Mouse (Mus musculus) layer of hippocampus, adult 8-10 months (tissue): ENCODE results near the gene Ccnl2. TPM values are rescaled to one million over a fixed set of nuclear protein-coding genes. Genes with fewer than 3 reads are reported as not detected.

ENCODE experiments used
- DNase-seq, 2 experiments: peaks; one replicate each; pipeline ENCODE4 v3.0.0; 2022; ENCODE audit warnings: low spot score in 2 of 2
- total RNA-seq, 4 experiments: library from RNA; stranded (reverse); gene quantifications; 2 replicates each; pipeline ENCODE4 v1.2.4; 2022

Ccnl2 gene
- total RNA-seq, 4 experiments from 2014 or later, result 69.6 to 104 (median 79.7) TPM

- no peak for DNase-seq
Observed at GRCm38 (mm10) chr4:155838187-155839153, 26.2 kb downstream of the Ccnl2 start.

DNA sequence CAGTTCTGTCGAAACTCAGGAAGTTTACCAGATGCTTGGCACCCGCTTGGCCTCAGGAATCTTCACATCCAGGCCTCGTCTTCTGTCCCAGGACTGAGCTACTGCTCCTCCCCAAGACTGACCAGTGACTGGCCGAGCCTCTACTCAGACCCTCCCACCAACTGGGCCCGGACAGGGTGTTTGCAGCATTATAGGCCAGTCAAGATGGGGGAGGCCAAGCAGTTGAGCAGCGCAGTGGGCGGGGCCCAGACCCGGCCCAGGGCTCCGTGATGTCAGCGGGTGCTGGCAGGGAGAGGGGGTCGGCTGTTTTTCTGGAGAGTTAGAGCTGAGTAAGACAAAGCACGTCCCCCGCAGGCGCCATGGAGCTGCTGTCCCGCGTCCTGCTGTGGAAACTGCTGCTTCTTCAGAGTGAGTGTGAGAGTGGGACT is 27.2 kb downstream of the Ccnl2 start, which contains the start of gene Mxra8:
TSS of gene Mxra8 (plus strand) at position 198 of the 428 bp plus-strand sequence.
- no peak for DNase-seq

DNA sequence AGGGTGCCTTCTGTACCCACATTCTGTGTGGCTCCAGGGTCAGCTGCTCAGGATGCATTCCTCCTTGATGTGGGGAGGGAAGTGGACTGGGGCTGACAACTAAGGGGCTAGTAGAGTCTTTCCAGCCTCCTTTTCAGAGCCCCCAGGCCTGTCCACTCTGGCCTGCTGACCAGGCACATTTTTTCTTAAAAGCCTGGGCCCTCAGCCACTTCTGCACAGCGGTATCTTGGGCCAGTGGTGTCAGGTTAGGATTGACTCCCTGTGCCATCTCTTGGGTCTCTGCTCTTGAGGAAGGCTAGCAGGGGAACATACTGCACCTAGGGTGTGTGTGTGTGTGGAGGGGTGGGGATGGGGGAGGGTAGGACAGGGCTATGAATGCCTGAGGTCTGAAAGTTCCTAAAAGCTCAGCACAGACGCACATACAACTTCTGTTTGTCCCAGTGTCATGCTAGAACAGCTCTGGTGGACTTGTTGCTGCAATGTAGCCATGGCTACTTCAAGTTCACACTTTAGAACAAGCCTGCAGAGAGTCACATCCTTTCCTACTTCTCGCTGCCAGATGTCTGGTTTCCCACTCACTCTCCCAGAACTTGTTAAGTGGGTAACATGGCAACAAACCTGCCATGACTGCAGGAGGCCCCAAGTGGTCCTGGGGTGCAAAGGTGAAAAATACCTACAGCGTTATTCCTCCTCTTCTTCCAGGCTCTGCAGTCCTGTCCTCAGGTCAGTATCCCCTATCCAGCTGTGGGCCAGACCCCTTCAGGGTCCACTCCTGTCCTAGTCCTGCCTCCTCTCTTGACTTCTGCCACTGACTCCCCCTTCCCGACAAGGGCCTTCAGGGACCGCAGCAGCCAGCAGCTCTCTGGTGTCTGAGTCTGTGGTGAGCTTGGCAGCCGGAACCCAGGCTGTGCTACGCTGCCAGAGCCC is 28.1 kb downstream of the Ccnl2 start:
- DNase-seq, result no peak

DNA sequence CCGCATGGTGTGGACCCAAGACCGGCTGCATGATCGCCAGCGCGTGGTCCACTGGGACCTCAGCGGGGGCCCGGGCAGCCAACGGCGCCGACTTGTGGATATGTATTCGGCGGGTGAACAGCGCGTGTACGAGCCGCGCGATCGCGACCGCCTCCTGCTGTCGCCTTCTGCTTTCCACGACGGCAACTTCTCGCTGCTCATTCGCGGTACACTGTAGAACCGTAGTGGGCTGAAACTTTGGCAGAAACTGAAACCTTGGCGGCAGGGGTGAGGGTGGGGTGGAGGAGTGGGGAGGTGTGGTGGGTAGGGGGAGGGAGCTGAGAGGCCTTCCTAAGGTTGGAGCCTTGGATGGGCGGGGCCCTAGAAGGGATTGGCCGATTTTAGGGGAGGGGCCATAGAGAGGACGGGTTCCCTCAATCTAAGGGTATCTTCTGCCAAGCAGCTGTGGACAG is 28.7 kb downstream of the Ccnl2 start:
- DNase-seq, result no peak

GRCm38 (mm10) chr4:155841651-155842270 is 29.5 kb downstream of the Ccnl2 start:
- no peak for DNase-seq

DNA sequence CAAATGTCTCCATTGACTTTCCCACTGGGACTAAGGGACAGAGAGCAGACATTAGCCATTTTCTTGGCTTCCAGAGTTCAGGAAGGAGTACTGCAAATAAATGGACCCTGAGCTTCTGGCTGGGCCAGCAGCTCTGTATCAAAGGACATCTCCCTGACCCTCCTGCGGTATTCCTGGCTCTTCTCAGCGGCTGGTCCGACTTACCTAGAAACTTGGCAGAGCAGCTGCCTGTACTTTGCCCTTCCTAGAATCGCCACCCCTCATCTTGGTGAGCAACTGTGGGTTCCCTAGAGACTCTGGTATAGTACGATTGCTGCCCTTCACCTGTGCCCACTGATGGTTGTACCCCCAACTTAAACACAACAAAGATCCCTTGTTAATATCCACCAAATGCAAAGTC is 30.9 kb downstream of the Ccnl2 start:
- DNase-seq, result no peak

GRCm38 (mm10) chr4:155846871-155847578 is 34.7 kb downstream of the Ccnl2 start, which contains the start of gene Dvl1:
Gene Dvl1, plus strand, starts transcription at chr4:155847402.
- peak; percentile 80 to 91 for DNase-seq

GRCm38 (mm10) chr4:155847591-155848352 is 35.5 kb downstream of the Ccnl2 start:
- peak in 1 of 2 experiments; percentile 39 for DNase-seq

DNA sequence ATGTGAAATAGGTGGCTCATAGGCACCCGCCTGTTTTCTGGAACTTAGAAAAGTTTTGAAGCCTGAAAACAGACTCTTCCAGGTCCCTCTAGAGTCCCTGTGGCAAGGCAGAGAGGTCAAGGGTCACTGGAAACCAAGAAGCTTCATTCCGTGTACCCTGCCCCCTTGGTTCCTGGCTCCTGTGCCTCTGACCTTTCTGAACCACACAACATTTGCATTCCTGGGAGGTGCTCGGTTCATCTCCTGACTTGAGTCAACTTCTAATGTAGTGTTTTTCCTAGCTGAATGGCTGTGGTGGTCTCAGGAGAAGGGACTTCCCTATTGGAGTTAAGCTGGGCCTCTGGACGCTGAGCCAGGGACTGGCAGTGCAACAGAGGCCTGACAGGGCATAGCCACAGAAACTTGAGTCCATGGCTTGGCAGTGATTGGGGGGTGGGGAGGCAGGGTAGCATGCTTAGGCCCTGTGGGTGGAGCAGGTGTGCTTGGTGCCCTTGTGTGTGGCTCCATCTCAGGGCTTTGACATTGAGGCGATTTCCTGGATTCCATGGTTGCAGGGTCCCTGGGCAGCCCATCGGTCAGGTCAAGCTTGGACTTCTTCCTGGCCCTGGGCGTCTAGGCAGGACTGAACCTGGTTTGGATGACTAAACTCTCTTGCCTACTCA is 36.3 kb downstream of the Ccnl2 start:
- DNase-seq, result no peak

- DNase-seq, result no peak
Observed at GRCm38 (mm10) chr4:155849391-155849790, 37.1 kb downstream of the Ccnl2 start.

DNA sequence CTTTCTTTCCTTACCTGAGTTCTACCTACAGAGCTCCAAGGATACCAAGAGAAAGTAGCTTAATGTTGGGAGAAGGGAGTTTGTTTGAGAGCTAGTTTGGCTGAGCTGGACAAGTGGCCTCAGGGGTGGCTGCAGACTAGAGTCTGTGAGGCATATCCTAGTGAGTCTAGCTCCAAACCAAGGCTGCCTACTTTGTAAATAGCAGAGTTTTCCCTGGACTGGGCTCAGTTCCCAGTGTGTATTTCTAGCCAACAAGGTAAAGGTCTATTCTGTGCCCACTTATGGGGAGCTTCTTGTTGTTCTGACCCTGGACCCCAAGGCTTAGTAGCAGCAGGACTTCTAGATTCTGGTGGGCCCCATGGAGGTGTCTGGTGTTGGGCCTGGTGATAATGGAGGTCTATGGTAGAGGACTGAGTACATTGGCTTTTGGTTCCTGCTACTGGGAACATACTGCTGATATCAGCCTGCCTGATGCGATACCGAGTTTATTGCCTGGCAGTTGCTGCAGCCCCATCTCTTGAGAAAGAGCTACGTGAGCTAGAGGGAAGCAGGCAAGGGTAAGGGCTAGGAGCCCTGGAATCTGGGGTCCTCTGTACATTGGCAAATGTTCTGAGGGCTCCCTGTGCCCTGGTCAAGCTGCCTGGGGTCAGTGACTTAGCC is 37.6 kb downstream of the Ccnl2 start:
- no peak for DNase-seq

GRCm38 (mm10) chr4:155851368-155851767 is 39.1 kb downstream of the Ccnl2 start:
- no peak for DNase-seq

DNA sequence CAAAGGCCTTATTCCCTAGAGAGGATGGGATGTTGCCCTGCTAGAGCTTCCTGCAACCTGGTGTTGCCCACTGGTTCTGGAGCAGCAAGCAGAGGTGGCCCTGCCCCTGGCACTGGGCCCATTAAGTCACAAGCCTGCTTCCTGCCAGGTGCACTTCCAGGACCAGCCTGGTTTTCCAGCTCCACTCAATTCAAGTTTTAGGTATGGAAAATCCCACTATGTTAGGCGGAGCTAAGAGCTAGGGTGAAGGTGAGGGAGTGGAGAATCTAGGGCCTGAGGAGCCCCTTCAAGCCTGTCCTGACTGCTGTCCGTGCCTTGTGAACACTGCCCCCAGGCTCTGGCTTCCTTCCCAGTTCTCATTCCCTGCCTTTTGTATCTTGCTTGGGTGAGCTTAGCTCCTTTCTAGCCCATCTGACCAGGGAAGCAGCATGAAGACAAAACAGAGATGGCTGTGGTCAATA is 39.7 kb downstream of the Ccnl2 start:
- no peak for DNase-seq

GRCm38 (mm10) chr4:155853421-155853820 is 41.1 kb downstream of the Ccnl2 start:
- no peak for DNase-seq

DNA sequence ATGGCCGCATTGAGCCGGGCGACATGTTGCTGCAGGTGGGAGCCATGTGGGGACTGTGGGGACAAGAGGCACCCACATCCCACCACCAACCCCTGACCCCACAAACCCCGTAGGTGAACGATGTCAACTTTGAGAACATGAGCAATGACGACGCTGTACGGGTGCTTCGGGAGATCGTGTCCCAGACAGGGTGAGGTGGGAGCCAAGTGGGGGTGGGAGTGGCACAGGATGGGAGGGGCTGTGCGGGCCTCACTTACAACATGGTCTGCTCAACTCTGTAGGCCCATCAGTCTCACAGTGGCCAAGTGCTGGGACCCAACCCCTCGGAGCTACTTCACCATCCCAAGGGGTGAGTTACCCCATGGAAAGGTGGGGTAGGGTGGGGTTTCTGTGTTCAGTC is 42.7 kb downstream of the Ccnl2 start:
- no peak for DNase-seq

DNA sequence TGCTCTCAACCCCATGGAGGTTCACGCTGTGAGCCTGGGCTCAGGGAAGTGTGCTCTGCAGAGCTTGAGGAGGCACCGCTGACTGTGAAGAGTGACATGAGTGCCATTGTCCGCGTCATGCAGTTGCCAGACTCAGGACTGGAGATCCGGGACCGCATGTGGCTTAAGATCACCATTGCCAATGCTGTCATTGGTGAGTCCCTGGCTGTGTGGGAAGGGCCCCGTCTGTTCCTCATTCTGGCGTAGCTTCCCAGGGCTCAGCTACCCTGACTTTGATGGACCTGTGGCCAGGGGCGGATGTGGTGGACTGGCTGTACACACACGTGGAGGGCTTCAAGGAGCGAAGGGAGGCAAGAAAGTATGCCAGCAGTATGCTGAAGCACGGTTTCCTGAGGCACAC is 43.8 kb downstream of the Ccnl2 start:
- DNase-seq, result no peak

DNA sequence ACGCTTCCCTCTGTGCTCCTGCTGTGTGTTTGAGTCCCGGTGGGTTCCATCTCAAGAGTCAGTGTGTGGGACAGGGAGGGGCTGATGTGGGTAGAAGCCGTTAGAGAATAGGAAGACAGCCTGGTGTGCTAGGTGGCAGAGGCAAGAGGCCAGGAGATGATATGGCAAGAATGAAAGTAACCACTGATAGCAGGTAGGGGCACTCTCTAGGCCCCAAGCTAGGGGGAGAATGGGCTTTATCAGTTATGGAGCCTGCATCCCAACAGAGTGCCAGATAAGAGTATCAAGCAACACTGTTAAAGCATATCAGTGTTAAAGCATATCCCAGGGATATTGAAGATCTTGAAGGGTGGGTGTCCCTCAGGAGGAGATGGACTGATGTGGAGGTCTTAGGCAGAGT is 44.6 kb downstream of the Ccnl2 start:
- DNase-seq, result no peak

- no peak for DNase-seq
Observed at GRCm38 (mm10) chr4:155859318-155859717, 47.0 kb downstream of the Ccnl2 start.

DNA sequence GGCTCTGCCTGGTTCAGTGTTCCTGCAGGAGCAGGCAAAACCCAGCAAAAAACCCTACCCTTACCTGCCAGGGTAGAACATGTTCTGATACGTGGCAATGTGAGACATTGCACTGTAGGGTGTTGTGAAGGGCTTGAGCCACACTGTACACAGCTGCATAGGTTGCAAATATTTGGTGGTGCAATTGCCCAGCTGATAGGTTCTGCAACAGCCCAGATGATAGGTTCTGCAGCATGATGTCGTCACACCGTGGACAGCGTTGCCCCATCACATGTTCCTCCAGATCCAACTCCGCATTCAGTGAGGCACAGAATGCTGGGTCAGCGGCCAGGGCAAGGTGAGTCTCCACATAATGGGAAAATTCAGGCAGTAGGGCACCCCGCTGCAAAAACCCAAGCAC is 49.5 kb downstream of the Ccnl2 start:
- no peak for DNase-seq
